Mouse (Mus musculus): ENCODE data around the gene Arl13b.

Gene Arl13b

GRCm38 (mm10) chr16:62846498-62847312 is at the start of gene Arl13b:
Gene Arl13b (minus strand): TSS chr16:62847040.
- DNase-seq (ENCODE audit: inconsistent age in 2 of 2, low spot score in 1 of 2) = peak; percentile 96 to 98

DNA sequence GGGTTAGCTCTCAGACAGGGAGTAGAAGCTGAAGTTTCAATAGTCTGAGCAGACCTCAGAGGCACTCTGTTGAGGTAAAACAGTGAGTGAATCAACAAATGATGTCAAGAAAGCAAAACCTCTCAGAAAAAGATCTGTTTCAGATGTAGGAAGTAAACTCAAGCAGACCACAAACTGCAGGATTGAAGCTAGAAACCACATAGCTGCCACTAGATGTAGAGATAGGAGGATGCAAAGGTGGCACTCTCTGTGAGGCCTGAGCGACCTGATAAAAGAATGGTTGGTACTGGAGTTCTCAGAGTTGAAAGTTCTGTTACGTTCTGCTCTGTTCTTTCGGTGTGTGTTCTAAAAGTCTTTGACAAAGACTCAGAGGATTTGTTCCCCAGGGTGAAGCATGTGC is 49.0 kb upstream of the Arl13b start:
- DNase-seq (ENCODE audit: inconsistent age in 2 of 2, low spot score in 1 of 2) = no peak

DNA sequence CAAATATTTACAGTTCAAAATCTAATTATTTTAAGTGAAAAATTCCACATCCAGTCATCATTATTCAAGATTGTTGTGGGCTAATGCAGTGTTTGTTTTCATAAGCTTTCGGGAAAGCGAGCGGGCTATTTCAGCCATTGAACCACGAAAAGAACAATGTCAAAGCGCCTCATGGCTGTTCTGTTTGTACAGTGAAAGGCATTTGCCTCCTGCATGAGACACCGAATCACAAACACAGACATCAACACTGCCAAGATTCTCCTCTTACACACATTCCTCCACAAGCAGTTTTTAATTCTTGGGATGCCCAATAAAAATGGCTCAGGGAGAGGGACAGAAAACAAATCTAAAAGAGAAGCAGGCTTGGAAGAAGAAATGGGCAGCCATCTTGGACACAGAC is 27.2 kb upstream of the Arl13b start:
- no peak for DNase-seq (ENCODE audit: inconsistent age in 2 of 2, low spot score in 1 of 2)

DNA sequence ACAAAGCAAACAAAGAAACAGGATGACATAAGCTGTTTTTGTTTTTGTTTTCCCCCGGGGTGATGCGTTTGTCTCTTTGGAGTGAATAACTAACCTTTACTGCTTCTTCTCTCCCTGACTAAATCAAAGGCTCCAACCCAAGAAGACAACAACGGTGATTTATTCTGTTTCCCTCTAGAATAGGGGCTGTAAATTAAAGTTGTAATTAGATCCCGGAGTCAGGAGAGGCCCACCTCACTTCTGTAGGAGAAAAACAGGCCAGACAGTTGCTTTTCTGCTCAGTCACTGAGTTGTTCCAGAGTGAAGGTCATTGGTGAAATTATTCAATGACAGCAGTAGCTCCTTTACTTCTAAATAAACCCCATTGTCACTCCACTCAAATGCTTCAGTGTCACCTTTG is 26.3 kb upstream of the Arl13b start:
- DNase-seq (ENCODE audit: inconsistent age in 2 of 2, low spot score in 1 of 2) = peak in 1 of 2 experiments; percentile 63

GRCm38 (mm10) chr16:62872688-62873117 is 25.9 kb upstream of the Arl13b start:
- peak in 1 of 2 experiments; percentile 49 for DNase-seq (ENCODE audit: inconsistent age in 2 of 2, low spot score in 1 of 2)

- peak in 1 of 2 experiments; percentile 18 for DNase-seq (ENCODE audit: inconsistent age in 2 of 2, low spot score in 1 of 2)
Measured at GRCm38 (mm10) chr16:62861455-62861854, 14.6 kb upstream of the Arl13b start.

- peak in 1 of 2 experiments; percentile 15 for DNase-seq (ENCODE audit: inconsistent age in 2 of 2, low spot score in 1 of 2)
Measured at GRCm38 (mm10) chr16:62860140-62860539, 13.3 kb upstream of the Arl13b start.

DNA sequence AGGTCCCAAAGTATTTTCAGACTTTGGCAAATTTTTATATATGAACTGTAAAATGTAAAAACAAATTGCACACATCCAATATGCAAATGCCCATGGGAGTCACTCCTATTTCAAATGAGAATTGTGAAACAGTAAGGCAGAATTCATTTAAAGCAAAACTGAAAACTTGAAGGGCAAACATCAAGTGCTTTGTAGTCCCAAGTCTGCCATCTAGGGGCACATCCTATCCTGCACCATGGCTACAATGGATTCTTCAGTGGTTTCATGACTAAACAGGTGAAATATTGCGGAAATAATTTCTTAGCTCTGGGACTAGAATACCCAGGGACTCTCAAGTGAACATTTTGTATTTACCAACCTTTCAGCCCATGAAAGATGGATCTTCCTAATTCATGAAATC is 11.2 kb upstream of the Arl13b start:
- DNase-seq (ENCODE audit: inconsistent age in 2 of 2, low spot score in 1 of 2) = peak; percentile 32 to 75

DNA sequence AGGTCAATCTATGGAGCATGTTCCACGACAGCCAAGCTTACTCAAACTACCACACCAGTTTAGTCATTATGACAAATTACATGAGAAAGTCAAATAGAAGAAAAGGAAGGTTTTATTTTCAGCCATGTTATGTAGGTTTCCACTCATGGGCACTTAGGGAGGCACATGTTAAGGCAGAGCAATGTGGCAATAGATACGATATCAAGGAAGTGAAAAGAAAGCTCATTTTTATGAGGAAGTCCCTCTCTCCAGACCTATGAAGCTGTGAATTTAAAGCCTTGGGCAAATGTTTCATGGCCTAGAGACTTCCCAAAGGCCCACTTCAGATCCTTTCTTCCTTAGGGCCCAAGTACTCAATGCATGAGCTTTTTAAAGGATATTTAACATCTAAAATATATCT is 10.7 kb upstream of the Arl13b start:
- DNase-seq (ENCODE audit: inconsistent age in 2 of 2, low spot score in 1 of 2) = no peak

GRCm38 (mm10) chr16:62856273-62856672 is 9.4 kb upstream of the Arl13b start:
- DNase-seq (ENCODE audit: inconsistent age in 2 of 2, low spot score in 1 of 2) = no peak

DNA sequence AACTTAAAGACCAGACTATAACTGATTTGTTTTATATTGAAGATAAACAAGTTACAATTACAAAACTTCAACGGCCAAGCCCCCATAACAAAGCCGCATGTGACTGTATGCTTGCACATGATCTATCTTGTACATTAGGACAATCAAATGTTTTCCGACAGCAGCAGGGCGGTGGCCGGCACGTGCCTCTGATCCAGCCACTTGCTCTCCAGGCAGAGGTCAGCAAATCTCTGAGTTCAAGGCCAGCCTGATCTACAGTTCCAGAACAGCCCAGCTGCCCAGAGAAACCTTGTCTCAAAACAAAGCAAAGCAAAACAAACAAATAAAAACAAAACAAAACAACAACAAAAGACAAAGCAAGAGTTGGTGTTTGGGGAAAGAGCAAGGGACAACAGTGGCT is 8.5 kb upstream of the Arl13b start:
- DNase-seq (ENCODE audit: inconsistent age in 2 of 2, low spot score in 1 of 2) = peak; percentile 27 to 63

DNA sequence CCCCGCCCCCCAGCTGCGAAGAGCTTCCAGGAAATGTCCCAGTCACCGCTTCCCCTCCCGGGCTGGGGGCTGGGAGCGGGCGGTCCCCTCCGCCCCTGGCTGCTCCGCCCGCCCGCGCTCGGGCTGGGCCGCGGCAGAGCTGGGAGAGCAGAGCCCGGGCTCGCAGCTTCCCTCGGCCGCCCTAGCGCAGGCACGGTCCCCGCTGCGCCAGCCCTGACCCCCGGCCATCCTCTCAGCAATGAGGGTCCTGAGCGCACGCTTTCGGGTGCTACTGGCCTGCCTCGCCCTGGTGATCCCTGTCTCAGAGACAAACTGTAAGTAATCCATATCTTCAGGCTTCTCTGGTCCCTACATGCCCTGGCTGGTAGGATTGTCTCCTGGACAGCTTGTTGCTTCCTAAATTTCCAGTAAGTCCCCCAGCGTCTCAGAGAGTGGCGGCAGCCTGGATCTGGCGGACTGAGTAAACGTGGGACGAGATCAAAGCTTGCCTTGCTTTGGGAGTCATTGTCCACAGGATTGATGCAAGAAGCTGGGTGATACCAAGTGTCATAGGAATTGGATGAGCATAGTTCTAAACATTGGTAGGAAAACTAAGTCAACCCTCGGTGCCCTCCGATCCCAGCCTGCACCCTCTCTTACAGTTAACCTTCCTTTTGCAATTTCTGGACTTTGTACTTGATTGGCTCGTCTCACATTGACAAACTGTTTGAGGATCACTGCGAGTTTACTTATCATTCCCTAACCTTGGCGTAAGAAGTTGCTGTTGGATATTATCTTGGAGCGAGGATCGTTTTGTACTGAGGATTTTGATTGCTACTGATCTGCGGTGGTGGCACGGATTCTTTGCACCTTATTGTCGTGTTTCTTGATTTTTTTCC is 7.6 kb upstream of the Arl13b start, which contains the start of gene Pros1:
Gene Pros1 (plus strand): TSS at position 117 of the 878 bp plus-strand sequence.
- peak; percentile 79 to 90 for DNase-seq (ENCODE audit: inconsistent age in 2 of 2, low spot score in 1 of 2)

DNA sequence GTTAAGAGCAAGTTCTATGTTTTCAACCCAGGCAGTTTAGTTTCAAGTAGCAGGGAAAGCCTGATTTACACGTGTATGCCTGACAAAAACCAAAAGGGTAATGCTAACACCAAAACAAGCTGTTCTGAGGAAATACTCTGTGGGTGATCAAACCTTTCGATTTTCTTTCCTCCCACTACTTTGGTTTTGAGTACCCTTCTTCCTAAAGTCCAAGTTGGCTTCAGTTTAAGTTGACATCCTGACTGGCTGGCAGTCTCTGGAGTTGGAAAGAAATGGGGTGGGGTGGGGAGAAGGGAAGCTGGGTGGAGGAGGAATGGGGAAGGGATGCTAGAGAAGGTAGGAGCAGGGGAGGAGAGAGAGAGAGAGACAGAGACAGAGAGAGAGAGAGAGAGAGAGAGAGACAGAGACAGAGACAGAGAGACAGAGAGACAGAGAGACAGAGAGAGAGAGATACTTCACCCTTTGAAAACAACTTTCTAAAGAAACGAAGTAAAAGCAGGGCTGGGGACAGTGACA is 6.8 kb upstream of the Arl13b start:
- peak in 1 of 2 experiments; percentile 44 for DNase-seq (ENCODE audit: inconsistent age in 2 of 2, low spot score in 1 of 2)

DNA sequence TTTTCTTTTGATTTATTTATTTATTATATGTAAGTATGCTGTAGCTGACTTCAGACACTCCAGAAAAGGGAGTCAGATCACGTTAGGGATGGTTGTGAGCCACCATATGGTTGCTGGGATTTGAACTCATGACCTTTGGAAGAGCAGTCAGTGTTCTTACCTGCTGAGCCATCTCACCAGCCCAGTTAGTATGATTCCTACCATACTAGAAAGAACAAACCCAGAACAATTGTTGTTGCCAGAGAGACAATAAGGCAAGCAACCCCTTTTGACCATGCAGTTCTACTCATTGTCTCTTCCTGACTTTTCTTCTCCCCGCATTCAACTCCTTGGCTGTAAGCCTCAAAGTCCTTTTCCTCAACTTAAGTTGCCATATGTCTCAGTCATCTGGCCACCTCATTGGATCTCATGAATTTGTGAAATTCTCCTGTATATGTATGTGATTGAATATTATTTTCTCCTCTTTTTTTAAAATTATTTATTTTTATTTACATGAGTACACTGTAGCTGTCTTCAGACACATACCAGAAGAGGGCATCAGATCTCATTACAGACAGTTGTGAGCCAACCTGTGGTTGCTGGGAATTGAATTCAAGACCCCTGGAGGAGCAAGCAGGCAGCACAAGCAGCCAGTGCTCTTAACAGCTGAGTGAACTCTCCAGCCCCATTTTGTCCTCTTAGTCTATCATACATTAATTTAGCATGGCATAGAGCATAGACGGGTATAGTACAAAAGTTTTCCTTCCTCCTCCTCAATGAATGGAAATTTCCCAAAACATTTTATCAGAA is 5.8 kb upstream of the Arl13b start:
- DNase-seq (ENCODE audit: inconsistent age in 2 of 2, low spot score in 1 of 2) = no peak

GRCm38 (mm10) chr16:62845341-62845740 is 1.5 kb downstream of the Arl13b start:
- no peak for DNase-seq (ENCODE audit: inconsistent age in 2 of 2, low spot score in 1 of 2)

GRCm38 (mm10) chr16:62834016-62834735 is 12.7 kb downstream of the Arl13b start:
- peak in 1 of 2 experiments; percentile 16 for DNase-seq (ENCODE audit: inconsistent age in 2 of 2, low spot score in 1 of 2)

GRCm38 (mm10) chr16:62832481-62832880 is 14.4 kb downstream of the Arl13b start:
- peak; percentile 32 to 74 for DNase-seq (ENCODE audit: inconsistent age in 2 of 2, low spot score in 1 of 2)

GRCm38 (mm10) chr16:62832027-62832426 is 14.8 kb downstream of the Arl13b start:
- DNase-seq (ENCODE audit: inconsistent age in 2 of 2, low spot score in 1 of 2) = no peak

GRCm38 (mm10) chr16:62826156-62827001 is 20.5 kb downstream of the Arl13b start:
- DNase-seq (ENCODE audit: inconsistent age in 2 of 2, low spot score in 1 of 2) = peak in 1 of 2 experiments; percentile 64
